Mouse (Mus musculus) adrenal gland, postnatal 25 days (tissue): ENCODE measurements at regions not wholly inside any gene's neighbourhood (a gene's known extent, or its start where the extent isn't known, plus 50 kb on each side); places are given as distances from the start of the nearest gene placed in this dataset.
A peak's percentile ranks its signal among the peaks of the same experiment; 100 is the strongest.

ENCODE experiments used
- DNase-seq: peaks from one replicate; pipeline ENCODE4 v3.0.0; 2021; ENCODE audit warnings: mixed read lengths

- no peak for DNase-seq
Observed at GRCm38 (mm10) chr7:129441085-129441617, 150.5 kb upstream of the Wdr11 start.

DNA sequence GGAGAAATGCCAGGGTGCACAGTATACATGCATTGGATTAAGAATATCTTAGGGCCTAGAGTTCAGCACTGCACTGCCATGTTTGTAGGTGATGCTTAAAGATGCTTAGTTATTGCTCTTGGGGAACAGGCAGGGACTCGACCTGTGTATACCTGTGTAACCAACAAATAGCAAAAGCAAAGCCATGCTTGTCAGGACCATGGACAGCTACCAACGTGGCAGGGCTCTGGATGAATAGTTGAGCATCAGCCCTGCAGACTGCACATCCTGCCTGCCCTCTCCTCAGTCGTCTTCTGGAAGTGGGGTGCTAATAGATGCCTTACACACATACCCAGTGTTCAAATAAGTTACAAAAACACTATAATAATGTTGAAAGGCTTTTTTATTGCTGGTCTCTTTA, 122.2 kb upstream of the Wdr11 start:
- peak; percentile 59 for DNase-seq

GRCm38 (mm10) chr7:129483736-129484135, 107.9 kb upstream of the Wdr11 start:
- DNase-seq, result no peak

DNA sequence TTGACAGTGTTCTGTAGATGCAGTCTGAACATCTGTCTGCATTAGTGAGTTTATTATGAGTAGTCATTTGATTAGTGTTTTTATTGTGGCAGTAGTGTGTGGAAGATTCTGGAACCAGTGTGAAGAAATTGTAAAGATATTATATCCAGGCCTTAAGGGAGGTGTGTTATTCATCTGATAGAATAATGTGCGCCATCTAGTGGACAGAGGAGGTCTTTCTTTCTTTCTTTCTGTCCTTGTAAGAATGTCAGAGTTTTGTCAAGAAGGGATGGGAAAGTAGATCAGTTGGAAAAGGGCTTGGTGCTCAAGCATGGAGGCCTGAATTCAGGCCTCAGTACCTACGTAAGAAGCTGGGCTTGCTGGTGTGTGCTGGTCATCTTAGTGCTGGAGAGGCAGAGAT, 84.8 kb upstream of the Wdr11 start:
- no peak for DNase-seq

GRCm38 (mm10) chr7:129509631-129510132, 82.0 kb upstream of the Wdr11 start:
- DNase-seq, result no peak

- DNase-seq, result no peak
Observed at GRCm38 (mm10) chr7:129514619-129515018, 77.0 kb upstream of the Wdr11 start.

- no peak for DNase-seq
Observed at GRCm38 (mm10) chr7:129524369-129524915, 67.2 kb upstream of the Wdr11 start.

DNA sequence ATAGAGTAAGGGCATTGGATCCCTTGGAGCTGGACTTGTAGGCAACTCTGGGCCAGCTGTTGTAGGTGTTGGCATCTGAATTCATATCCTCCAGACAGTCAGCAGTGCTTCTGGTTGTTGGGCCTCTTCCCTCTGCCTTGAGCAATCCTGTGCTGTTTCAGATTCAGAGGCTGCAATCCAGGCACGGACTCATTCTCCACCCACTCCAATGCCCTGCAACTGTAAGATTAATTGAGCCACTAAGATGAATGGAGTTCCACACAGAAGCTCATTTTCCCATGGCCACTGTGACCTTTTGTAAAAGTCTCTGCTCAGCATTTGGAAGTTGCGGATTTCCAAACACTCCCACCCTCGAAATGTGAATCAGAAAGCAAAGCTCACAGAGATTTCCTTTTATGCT, 65.7 kb upstream of the Wdr11 start:
- peak; percentile 39 for DNase-seq

- DNase-seq, result no peak
Observed at GRCm38 (mm10) chr7:129528263-129528662, 63.4 kb upstream of the Wdr11 start.

DNA sequence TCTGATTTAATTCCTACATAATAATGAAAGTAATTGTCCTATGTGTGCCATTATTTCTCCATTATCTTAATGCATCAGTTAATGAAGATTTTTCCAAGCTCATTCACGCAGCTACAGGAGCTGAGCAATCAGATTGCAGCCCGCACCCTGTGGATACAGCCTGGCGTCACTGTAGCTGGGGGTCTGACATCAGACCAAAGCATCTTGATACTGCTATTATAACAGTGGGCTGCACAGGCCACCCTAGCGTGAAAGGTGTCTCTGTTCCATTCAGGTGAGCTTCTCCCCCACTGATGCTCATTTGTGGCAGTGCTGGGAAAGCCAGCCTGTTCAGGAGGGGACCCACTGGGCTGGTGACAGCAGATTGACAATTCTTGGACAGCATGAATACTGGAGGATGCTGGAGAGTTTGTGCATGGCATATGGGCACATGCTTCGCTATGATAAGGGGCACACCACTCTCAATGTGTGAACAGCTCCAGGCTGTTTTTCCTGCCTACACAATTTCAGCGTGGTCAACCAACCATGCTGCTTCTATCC, 58.2 kb upstream of the Wdr11 start:
- no peak for DNase-seq
